Mouse (Mus musculus) neural tube, embryonic 14.5 days (tissue): ENCODE results near the gene Gm10024. TPM values are rescaled to one million over a fixed set of nuclear protein-coding genes. Genes with fewer than 3 reads are reported as not detected.
"Not testable (repeated sequence)": the region's sequence is repeated elsewhere in the genome, so short reads cannot be mapped to it uniquely, and the experiment has no call there.

Source experiments
- ATAC-seq: fragments of 200-750 bp; cut with Nextera tagmentation; 2 replicates; pipeline ENCODE4 v1.8.0; 2017; ENCODE audit warnings: low read depth, mild to moderate bottlenecking, moderate TSS enrichment, moderate library complexity
- H3K27ac ChIP-seq: fragments of 300-500 bp; sonication (generic); 2 replicates; pipeline ENCODE4 v1.5.1; 2014; ENCODE audit warnings: low read depth, mild to moderate bottlenecking, control low read depth, low read length, moderate library complexity, mixed read lengths
- H3K27me3 ChIP-seq: fragments of 300-500 bp; sonication (generic); 2 replicates; pipeline ENCODE4 v1.6.1; 2014; ENCODE audit warnings: low read length; ENCODE audit not compliant: control insufficient read depth, insufficient read depth
- H3K36me3 ChIP-seq: fragments of 300-500 bp; sonication (generic); 2 replicates; pipeline ENCODE4 v1.6.1; 2014; ENCODE audit warnings: low read length, mixed read lengths; ENCODE audit not compliant: control insufficient read depth, insufficient read depth
- H3K4me1 ChIP-seq: fragments of 300-500 bp; sonication (generic); 2 replicates; pipeline ENCODE4 v1.6.1; 2014; ENCODE audit warnings: low read length; ENCODE audit not compliant: control insufficient read depth, insufficient read depth
- H3K4me2 ChIP-seq: fragments of 300-500 bp; sonication (generic); 2 replicates; pipeline ENCODE4 v1.6.1; 2014; ENCODE audit warnings: mild to moderate bottlenecking, low read depth, low read length, control low read depth
- H3K4me3 ChIP-seq: fragments of 300-500 bp; sonication (generic); 2 replicates; pipeline ENCODE4 v1.5.1; 2014; ENCODE audit warnings: low read depth, low read length, control low read depth, mixed read lengths
- H3K9ac ChIP-seq: fragments of 300-500 bp; sonication (generic); replicated peaks from 2 replicates; pipeline ENCODE4 v1.6.1; 2014; ENCODE audit warnings: low read depth, mild to moderate bottlenecking, control low read depth, low read length, mixed read lengths
- H3K9me3 ChIP-seq: fragments of 300-500 bp; sonication (generic); 2 replicates; pipeline ENCODE4 v1.6.1; 2016; ENCODE audit warnings: low read length; ENCODE audit not compliant: control insufficient read depth
- WGBS: fragments of 180-500 bp; shearing (Covaris S2); extraction: QIAGEN DNeasy Blood & Tissue Kit; methylation state at CpG from one replicate; pipeline ENCODE4 v1.1.7; 2014; 5-methylcytosine and 5-hydroxymethylcytosine counted together
- polyA plus RNA-seq: library from polyadenylated mRNA; unstranded; fragments of >200 nt; fragmentation: Nextera tagmentation; extraction: Ambion mirVana; gene quantifications from 2 replicates; pipeline ENCODE4 v1.2.1, GENCODE M21; 2014

The Gm10024 gene
- not detected in 2 replicates for polyA plus RNA-seq

- not testable (repeated sequence) for H3K27ac ChIP-seq, H3K4me3 ChIP-seq, H3K4me1 ChIP-seq, H3K27me3 ChIP-seq, H3K36me3 ChIP-seq, H3K4me2 ChIP-seq, ATAC-seq, H3K9ac ChIP-seq, H3K9me3 ChIP-seq
Measured at GRCm38 (mm10) chr10:77711157-77711556, at the start of gene Gm10024. Gene Gm10024, plus strand, starts transcription at chr10:77711457.

- Histone ChIP-seq H3K4me1 (no peaks in the 10 kb centered on the region), H3K4me2 (peak overlapping the region; percentile 16; the same call in 1 of the 2 replicates)
- 36% methylated on average over 43 of the region's 43 CpGs for whole genome bisulfite sequencing
Measured at GRCm38 (mm10) chr10:77663949-77664665, 47.1 kb upstream of the Gm10024 start.

GRCm38 (mm10) chr10:77666342-77666741 is 44.9 kb upstream of the Gm10024 start:
- no peak overlapping the region for H3K4me3 ChIP-seq
- H3K9me3 ChIP-seq, result no peaks in the 10 kb centered on the region
- 84% methylated on average over 8 of the region's 8 CpGs for WGBS
- H3K27ac ChIP-seq, result no peak overlapping the region
- no peaks in the 10 kb centered on the region for H3K4me1 ChIP-seq
- no peak for ATAC-seq
- H3K36me3 ChIP-seq, result no peaks in the 10 kb centered on the region
- H3K9ac ChIP-seq, result no peak overlapping the region
- no peaks in the 10 kb centered on the region for H3K27me3 ChIP-seq
- no peak overlapping the region for H3K4me2 ChIP-seq

More at GRCm38 (mm10) chr10:77663949-77664665, 47.1 kb upstream of the Gm10024 start:
- Histone ChIP-seq H3K4me3 (no peak overlapping the region), H3K9me3 (no peaks in the 10 kb centered on the region), H3K27ac (no peak overlapping the region), H3K9ac (no peak overlapping the region), H3K36me3 (no peaks in the 10 kb centered on the region), H3K27me3 (no peaks in the 10 kb centered on the region)
- no peak; the same call in 1 of the 2 replicates for ATAC-seq

GRCm38 (mm10) chr10:77667402-77667801 is 43.9 kb upstream of the Gm10024 start:
- no peak overlapping the region for H3K9ac ChIP-seq
- 90% methylated on average over 4 of the region's 4 CpGs for WGBS

GRCm38 (mm10) chr10:77670710-77671109 is 40.5 kb upstream of the Gm10024 start:
- H3K9ac ChIP-seq, result no peak overlapping the region
- no peak overlapping the region for H3K27ac ChIP-seq
- ATAC-seq, result no peak
- no peaks in the 10 kb centered on the region for H3K36me3 ChIP-seq
- H3K27me3 ChIP-seq, result no peaks in the 10 kb centered on the region
- no peak overlapping the region for H3K4me2 ChIP-seq
- no peak overlapping the region for H3K4me3 ChIP-seq
- H3K4me1 ChIP-seq, result no peaks in the 10 kb centered on the region
- no peaks in the 10 kb centered on the region for H3K9me3 ChIP-seq
- 77% methylated on average over 4 of the region's 4 CpGs for WGBS

More at GRCm38 (mm10) chr10:77667402-77667801, 43.9 kb upstream of the Gm10024 start:
- Histone ChIP-seq H3K4me1 (no peaks in the 10 kb centered on the region), H3K9me3 (no peaks in the 10 kb centered on the region), H3K27me3 (no peaks in the 10 kb centered on the region), H3K36me3 (no peaks in the 10 kb centered on the region), H3K4me3 (no peak overlapping the region), H3K4me2 (no peak overlapping the region), H3K27ac (no peak overlapping the region)
- no peak for ATAC-seq

- no peaks in the 10 kb centered on the region for H3K9me3 ChIP-seq
- WGBS, result 83% methylated on average over 4 of the region's 4 CpGs
- no peaks in the 10 kb centered on the region for H3K27me3 ChIP-seq
- no peaks in the 10 kb centered on the region for H3K4me1 ChIP-seq
- no peaks in the 10 kb centered on the region for H3K36me3 ChIP-seq
- H3K9ac ChIP-seq, result no peak overlapping the region
- H3K4me3 ChIP-seq, result no peak overlapping the region
- no peak overlapping the region for H3K27ac ChIP-seq
- H3K4me2 ChIP-seq, result no peak overlapping the region
- ATAC-seq, result no peak
Measured at GRCm38 (mm10) chr10:77671519-77671918, 39.7 kb upstream of the Gm10024 start.

GRCm38 (mm10) chr10:77673765-77674164 is 37.5 kb upstream of the Gm10024 start:
- ATAC-seq, result no peak

GRCm38 (mm10) chr10:77677562-77677961 is 33.7 kb upstream of the Gm10024 start:
- Histone ChIP-seq H3K27ac (no peak overlapping the region), H3K27me3 (peaks cover 11% of the 10 kb centered on the region), H3K4me1 (no peaks in the 10 kb centered on the region), H3K9me3 (no peaks in the 10 kb centered on the region), H3K4me3 (peak overlapping the region; percentile 24), H3K4me2 (peak overlapping the region; percentile 50), H3K36me3 (no peaks in the 10 kb centered on the region), H3K9ac (peak overlapping the region; percentile 21; the same call in 1 of the 2 replicates)
- under 1% methylated on average over 35 of the region's 35 CpGs for WGBS
- ATAC-seq, result peak; percentile 41; the same call in 1 of the 2 replicates

More at GRCm38 (mm10) chr10:77673765-77674164, 37.5 kb upstream of the Gm10024 start:
- Histone ChIP-seq H3K9ac (no peak overlapping the region), H3K9me3 (no peaks in the 10 kb centered on the region), H3K27ac (no peak overlapping the region), H3K4me1 (no peaks in the 10 kb centered on the region), H3K36me3 (no peaks in the 10 kb centered on the region), H3K27me3 (peaks cover 11% of the 10 kb centered on the region), H3K4me3 (no peak overlapping the region), H3K4me2 (no peak overlapping the region)
- WGBS, result 65% methylated on average over 13 of the region's 13 CpGs

GRCm38 (mm10) chr10:77682994-77683393 is 28.3 kb upstream of the Gm10024 start:
- H3K4me1 ChIP-seq, result no peaks in the 10 kb centered on the region
- H3K9me3 ChIP-seq, result no peaks in the 10 kb centered on the region
- H3K4me3 ChIP-seq, result no peak overlapping the region
- peaks cover 11% of the 10 kb centered on the region; the same call in 1 of the 2 replicates for H3K27me3 ChIP-seq
- no peak overlapping the region for H3K27ac ChIP-seq
- ATAC-seq, result no peak
- WGBS, result 72% methylated on average over 7 of the region's 7 CpGs
- no peak overlapping the region for H3K9ac ChIP-seq
- no peaks in the 10 kb centered on the region for H3K36me3 ChIP-seq
- H3K4me2 ChIP-seq, result no peak overlapping the region
